Mouse (Mus musculus): Measurements from ENCODE around the gene Gm49368. TPM values are rescaled to one million over a fixed set of nuclear protein-coding genes. Genes with fewer than 3 reads are reported as not detected.

Gm49368 gene
- polyA plus RNA-seq, 1 experiment from 2014 or later = 0.27 TPM

DNA sequence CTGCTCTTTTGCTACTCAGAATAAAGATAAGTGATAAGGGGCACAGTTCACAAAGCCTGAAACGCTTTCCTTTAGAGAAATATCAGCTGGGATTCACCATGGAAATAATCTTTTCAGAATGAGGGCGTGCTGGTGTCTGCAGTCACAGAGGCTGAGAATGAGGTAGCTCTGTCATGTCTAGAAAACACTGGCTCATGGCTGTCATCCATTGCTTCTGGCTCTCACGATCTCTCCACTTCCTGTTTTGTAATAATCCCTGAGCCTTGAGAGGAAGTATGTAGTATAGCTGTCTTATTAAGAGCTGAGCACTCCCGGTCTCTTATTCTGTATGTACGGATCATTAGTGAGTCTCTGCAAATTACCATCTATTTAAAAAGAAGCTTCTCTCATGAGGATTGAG lies 3.1 kb downstream of the Gm49368 start:
- Histone ChIP-seq H3K27me3 (ENCODE audit: control insufficient read depth, insufficient read depth, low read depth, low read length) (no peaks in the 10 kb centered on the region), H3K36me3 (ENCODE audit: control insufficient read depth, insufficient read depth) (no peaks in the 10 kb centered on the region), H3K9me3 (replicated peaks; ENCODE audit: control insufficient read depth, low read length) (no peaks in the 10 kb centered on the region), H3K27ac (ENCODE audit: low read length) (no peak overlapping the region), H3K9ac (ENCODE audit: low read depth, low read length) (no peak overlapping the region), H3K4me2 (ENCODE audit: low read depth, low read length) (no peak overlapping the region), H3K4me3 (ENCODE audit: low read depth, low read length) (no peak overlapping the region), H3K4me1 (ENCODE audit: control insufficient read depth, low read depth, low read length) (no peaks in the 10 kb centered on the region)
- no peak for ATAC-seq (ENCODE audit: low read depth)
- 22% methylated on average over 5 of the region's 5 CpGs for WGBS (ENCODE audit: insufficient replicate concordance)

DNA sequence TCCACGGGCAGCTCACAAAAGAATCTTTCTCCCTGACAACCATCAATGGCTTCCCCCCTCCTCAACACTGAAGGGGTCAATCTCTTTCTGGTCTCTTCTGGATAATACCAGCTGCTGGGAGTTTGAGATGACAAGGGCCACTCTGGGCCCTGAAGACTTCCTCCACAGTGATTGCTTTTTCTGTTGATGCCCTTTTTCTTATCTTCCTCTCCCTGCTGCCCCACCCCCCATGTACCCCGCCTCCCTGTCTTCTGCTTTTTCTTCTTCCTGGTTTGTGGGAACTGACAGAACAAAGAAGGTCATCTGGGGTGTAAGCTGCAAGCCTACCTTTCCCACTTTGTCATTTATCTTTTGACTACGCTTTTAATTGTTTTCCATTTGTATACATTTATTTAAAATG lies 5.4 kb downstream of the Gm49368 start:
- Histone ChIP-seq H3K36me3 (ENCODE audit: control insufficient read depth, insufficient read depth) (no peaks in the 10 kb centered on the region), H3K4me1 (ENCODE audit: control insufficient read depth, low read depth, low read length) (no peaks in the 10 kb centered on the region), H3K4me2 (ENCODE audit: low read depth, low read length) (no peak overlapping the region), H3K9ac (ENCODE audit: low read depth, low read length) (no peak overlapping the region), H3K27me3 (ENCODE audit: control insufficient read depth, insufficient read depth, low read depth, low read length) (no peaks in the 10 kb centered on the region), H3K9me3 (replicated peaks; ENCODE audit: control insufficient read depth, low read length) (no peaks in the 10 kb centered on the region), H3K4me3 (ENCODE audit: low read depth, low read length) (no peak overlapping the region), H3K27ac (ENCODE audit: low read length) (no peak overlapping the region)
- WGBS (ENCODE audit: insufficient replicate concordance) = 35% methylated on average over 3 of the region's 3 CpGs
- no peak for ATAC-seq (ENCODE audit: low read depth)

DNA sequence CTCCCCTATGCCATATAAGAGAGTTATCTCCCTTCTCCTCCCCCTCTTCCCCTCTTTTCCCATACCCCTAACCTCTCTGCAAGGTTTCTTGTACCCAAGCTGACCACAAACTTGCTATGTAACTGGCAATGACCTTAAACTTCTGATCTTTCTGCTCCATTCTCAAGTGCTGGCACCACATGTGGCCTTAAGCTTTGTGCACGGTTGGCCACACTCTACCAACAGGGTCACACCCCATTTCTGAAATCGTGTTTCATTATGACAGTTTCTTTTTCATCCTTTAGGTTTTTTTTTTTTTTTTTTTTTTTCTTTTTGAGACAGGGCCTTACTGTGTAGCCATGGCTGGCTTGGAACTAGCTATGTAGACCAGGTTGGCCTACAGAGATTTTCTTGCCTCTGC lies 7.4 kb downstream of the Gm49368 start:
- H3K4me1 ChIP-seq (ENCODE audit: control insufficient read depth, low read depth, low read length) = no peaks in the 10 kb centered on the region
- H3K9me3 ChIP-seq (replicated peaks; ENCODE audit: control insufficient read depth, low read length) = no peaks in the 10 kb centered on the region
- 47% methylated on average over 2 of the region's 2 CpGs for WGBS (ENCODE audit: insufficient replicate concordance)
- no peak overlapping the region for H3K4me2 ChIP-seq (ENCODE audit: low read depth, low read length)
- no peak for ATAC-seq (ENCODE audit: low read depth)
- H3K27ac ChIP-seq (ENCODE audit: low read length) = no peak overlapping the region
- no peak overlapping the region for H3K4me3 ChIP-seq (ENCODE audit: low read depth, low read length)
- no peak overlapping the region for H3K9ac ChIP-seq (ENCODE audit: low read depth, low read length)
- H3K36me3 ChIP-seq (ENCODE audit: control insufficient read depth, insufficient read depth) = no peaks in the 10 kb centered on the region
- no peaks in the 10 kb centered on the region for H3K27me3 ChIP-seq (ENCODE audit: control insufficient read depth, insufficient read depth, low read depth, low read length)

DNA sequence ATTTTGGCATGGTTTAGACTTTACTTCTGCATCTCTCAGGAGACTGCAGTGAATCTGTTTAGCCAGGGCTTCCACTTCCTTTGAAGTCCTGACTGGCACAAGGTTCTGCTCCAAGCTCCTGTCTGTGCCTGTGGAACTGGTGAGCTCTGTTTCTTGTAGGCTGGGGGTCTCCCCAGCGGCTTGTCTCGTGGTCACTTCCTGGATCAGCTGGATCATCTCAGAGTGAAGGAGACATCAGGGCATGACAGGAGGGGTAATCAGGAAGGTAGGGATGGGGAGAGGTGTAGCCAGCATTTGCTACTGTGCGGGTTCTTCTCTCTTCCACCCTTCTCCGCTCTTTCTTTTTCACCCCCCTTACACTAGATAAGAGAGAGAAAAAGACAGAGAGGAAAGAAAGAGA lies 9.3 kb downstream of the Gm49368 start:
- no peaks in the 10 kb centered on the region for H3K9me3 ChIP-seq (replicated peaks; ENCODE audit: control insufficient read depth, low read length)
- no peak overlapping the region for H3K27ac ChIP-seq (ENCODE audit: low read length)
- WGBS (ENCODE audit: insufficient replicate concordance) = 67% methylated on average over 4 of the region's 4 CpGs
- no peak overlapping the region for H3K9ac ChIP-seq (ENCODE audit: low read depth, low read length)
- H3K4me1 ChIP-seq (ENCODE audit: control insufficient read depth, low read depth, low read length) = no peaks in the 10 kb centered on the region
- no peak overlapping the region for H3K4me2 ChIP-seq (ENCODE audit: low read depth, low read length)
- H3K4me3 ChIP-seq (ENCODE audit: low read depth, low read length) = no peak overlapping the region
- H3K36me3 ChIP-seq (ENCODE audit: control insufficient read depth, insufficient read depth) = no peaks in the 10 kb centered on the region
- ATAC-seq (ENCODE audit: low read depth) = no peak
- H3K27me3 ChIP-seq (ENCODE audit: control insufficient read depth, insufficient read depth, low read depth, low read length) = no peaks in the 10 kb centered on the region

GRCm38 (mm10) chr7:128080012-128080411 lies 17.5 kb downstream of the Gm49368 start:
- H3K4me2 ChIP-seq (ENCODE audit: low read depth, low read length) = no peak overlapping the region
- WGBS (ENCODE audit: insufficient replicate concordance) = 73% methylated on average over 8 of the region's 8 CpGs
- H3K9me3 ChIP-seq (replicated peaks; ENCODE audit: control insufficient read depth, low read length) = no peaks in the 10 kb centered on the region
- H3K27me3 ChIP-seq (ENCODE audit: control insufficient read depth, insufficient read depth, low read depth, low read length) = no peaks in the 10 kb centered on the region
- H3K27ac ChIP-seq (ENCODE audit: low read length) = no peak overlapping the region
- H3K4me1 ChIP-seq (ENCODE audit: control insufficient read depth, low read depth, low read length) = no peaks in the 10 kb centered on the region
- ATAC-seq (ENCODE audit: low read depth) = no peak
- no peaks in the 10 kb centered on the region for H3K36me3 ChIP-seq (ENCODE audit: control insufficient read depth, insufficient read depth)
- no peak overlapping the region for H3K9ac ChIP-seq (ENCODE audit: low read depth, low read length)
- no peak overlapping the region for H3K4me3 ChIP-seq (ENCODE audit: low read depth, low read length)

DNA sequence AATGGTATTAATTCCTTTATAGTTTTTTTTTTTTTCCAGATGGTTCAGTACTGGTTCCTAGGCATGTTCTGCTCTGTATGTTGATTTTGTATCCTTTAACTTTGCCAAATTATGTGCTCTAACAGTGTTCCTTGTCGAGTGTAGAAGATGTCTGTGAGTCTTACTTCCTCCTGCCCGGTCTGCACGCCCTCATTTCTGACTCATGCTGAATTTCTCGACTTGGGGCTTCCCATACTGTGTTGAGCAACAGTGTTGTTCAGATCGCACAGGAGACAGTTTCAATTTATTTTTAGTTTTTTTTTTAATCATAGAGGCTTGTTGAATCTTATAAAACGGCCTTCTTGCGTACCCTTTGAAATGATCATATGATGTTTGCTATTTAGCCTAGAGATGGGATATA lies 26.7 kb downstream of the Gm49368 start:
- Histone ChIP-seq H3K4me3 (ENCODE audit: low read depth, low read length) (no peak overlapping the region), H3K27me3 (ENCODE audit: control insufficient read depth, insufficient read depth, low read depth, low read length) (no peaks in the 10 kb centered on the region), H3K9ac (ENCODE audit: low read depth, low read length) (no peak overlapping the region), H3K9me3 (replicated peaks; ENCODE audit: control insufficient read depth, low read length) (no peaks in the 10 kb centered on the region), H3K4me2 (ENCODE audit: low read depth, low read length) (no peak overlapping the region), H3K4me1 (ENCODE audit: control insufficient read depth, low read depth, low read length) (no peaks in the 10 kb centered on the region), H3K36me3 (ENCODE audit: control insufficient read depth, insufficient read depth) (no peaks in the 10 kb centered on the region), H3K27ac (ENCODE audit: low read length) (no peak overlapping the region)
- 31% methylated on average over 7 of the region's 7 CpGs for WGBS (ENCODE audit: insufficient replicate concordance)
- no peak for ATAC-seq (ENCODE audit: low read depth)

DNA sequence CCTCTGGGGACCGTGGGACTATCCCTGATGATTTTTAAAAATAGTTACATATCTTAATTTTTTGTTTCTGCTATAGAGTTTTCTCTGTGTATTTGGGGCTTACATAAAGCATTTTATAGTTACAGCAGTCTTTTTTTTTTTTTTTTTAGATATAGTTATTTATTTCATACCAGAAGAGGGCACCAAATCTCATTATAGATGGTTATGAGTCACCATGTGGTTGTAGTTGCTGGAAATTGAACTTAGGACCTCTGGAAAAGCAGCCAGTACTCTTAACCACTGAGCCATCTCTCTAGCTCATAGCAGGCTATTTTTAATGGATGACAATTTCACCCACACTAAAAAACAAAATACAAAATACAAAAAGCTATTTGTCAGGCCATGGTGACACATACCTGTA lies 35.7 kb downstream of the Gm49368 start:
- H3K36me3 ChIP-seq (ENCODE audit: control insufficient read depth, insufficient read depth) = no peaks in the 10 kb centered on the region
- H3K9ac ChIP-seq (ENCODE audit: low read depth, low read length) = no peak overlapping the region
- H3K27me3 ChIP-seq (ENCODE audit: control insufficient read depth, insufficient read depth, low read depth, low read length) = no peaks in the 10 kb centered on the region
- no peak overlapping the region for H3K4me3 ChIP-seq (ENCODE audit: low read depth, low read length)
- no peaks in the 10 kb centered on the region for H3K4me1 ChIP-seq (ENCODE audit: control insufficient read depth, low read depth, low read length)
- no peak overlapping the region for H3K27ac ChIP-seq (ENCODE audit: low read length)
- no peak overlapping the region for H3K4me2 ChIP-seq (ENCODE audit: low read depth, low read length)
- WGBS (ENCODE audit: insufficient replicate concordance) = 56% methylated on average over 1 of the region's 1 CpGs
- no peak for ATAC-seq (ENCODE audit: low read depth)
- no peaks in the 10 kb centered on the region for H3K9me3 ChIP-seq (replicated peaks; ENCODE audit: control insufficient read depth, low read length)

DNA sequence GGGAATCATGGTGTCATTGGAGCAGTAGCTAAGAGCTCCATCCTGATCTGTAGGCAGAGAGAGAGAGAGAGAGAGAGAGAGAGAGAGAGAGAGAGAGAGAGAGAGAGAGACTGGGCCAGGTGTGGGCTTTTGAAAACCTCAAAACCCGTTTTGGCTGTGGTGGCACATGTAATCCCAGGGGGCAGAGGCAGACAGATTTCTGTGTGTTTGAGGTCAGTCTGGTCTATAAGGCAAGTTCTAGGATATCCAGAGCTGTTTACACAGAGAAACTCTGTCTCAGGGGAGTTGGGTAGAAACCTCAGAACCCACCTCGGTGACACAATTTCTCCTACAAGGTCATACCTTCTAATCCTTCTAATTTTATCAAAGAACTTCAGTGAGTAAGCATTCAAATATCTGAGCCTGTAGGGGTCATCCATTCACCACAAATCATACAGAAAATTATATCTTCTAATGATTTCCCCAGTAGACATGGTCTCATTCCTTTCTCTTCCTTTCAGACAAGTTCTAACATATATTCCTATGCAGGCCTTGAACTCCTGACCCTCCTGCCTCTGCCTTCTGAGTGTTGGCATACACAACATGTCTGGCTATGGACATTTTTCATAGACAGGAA lies 38.4 kb downstream of the Gm49368 start:
- H3K4me3 ChIP-seq (ENCODE audit: low read depth, low read length) = no peak overlapping the region
- H3K36me3 ChIP-seq (ENCODE audit: control insufficient read depth, insufficient read depth) = no peaks in the 10 kb centered on the region
- no peak overlapping the region for H3K4me2 ChIP-seq (ENCODE audit: low read depth, low read length)
- ATAC-seq (ENCODE audit: low read depth) = no peak
- WGBS (ENCODE audit: insufficient replicate concordance) = 60% methylated on average over 2 of the region's 2 CpGs
- H3K27me3 ChIP-seq (ENCODE audit: control insufficient read depth, insufficient read depth, low read depth, low read length) = no peaks in the 10 kb centered on the region
- H3K27ac ChIP-seq (ENCODE audit: low read length) = no peak overlapping the region
- no peaks in the 10 kb centered on the region for H3K4me1 ChIP-seq (ENCODE audit: control insufficient read depth, low read depth, low read length)
- H3K9ac ChIP-seq (ENCODE audit: low read depth, low read length) = no peak overlapping the region
- H3K9me3 ChIP-seq (replicated peaks; ENCODE audit: control insufficient read depth, low read length) = no peaks in the 10 kb centered on the region

DNA sequence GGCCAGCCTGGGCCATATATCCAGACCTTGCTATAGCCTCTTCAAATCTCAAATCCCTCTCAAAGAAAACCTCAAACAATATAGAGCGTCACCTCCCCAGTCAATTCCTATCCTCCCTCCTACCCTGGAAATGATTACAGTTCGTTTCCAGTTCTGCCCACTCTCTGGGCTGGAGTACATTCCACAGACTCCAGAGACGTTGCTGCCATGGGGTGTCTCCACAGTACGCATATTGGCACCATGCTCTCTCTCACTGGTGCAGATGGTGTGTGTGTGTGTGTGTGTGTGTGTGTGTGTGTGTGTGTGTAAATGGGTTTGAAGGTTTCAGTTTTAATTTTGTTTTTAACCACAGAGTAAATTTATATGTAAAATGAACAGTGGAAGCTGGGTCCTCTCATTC lies 42.8 kb downstream of the Gm49368 start:
- Histone ChIP-seq H3K4me2 (ENCODE audit: low read depth, low read length) (no peak overlapping the region), H3K36me3 (ENCODE audit: control insufficient read depth, insufficient read depth) (no peaks in the 10 kb centered on the region), H3K9me3 (replicated peaks; ENCODE audit: control insufficient read depth, low read length) (no peaks in the 10 kb centered on the region), H3K27ac (ENCODE audit: low read length) (no peak overlapping the region), H3K4me3 (ENCODE audit: low read depth, low read length) (no peak overlapping the region), H3K27me3 (ENCODE audit: control insufficient read depth, insufficient read depth, low read depth, low read length) (no peaks in the 10 kb centered on the region), H3K9ac (ENCODE audit: low read depth, low read length) (no peak overlapping the region), H3K4me1 (ENCODE audit: control insufficient read depth, low read depth, low read length) (no peaks in the 10 kb centered on the region)
- ATAC-seq (ENCODE audit: low read depth) = no peak
- 52% methylated on average over 4 of the region's 4 CpGs for WGBS (ENCODE audit: insufficient replicate concordance)
